Mouse (Mus musculus): ENCODE measurements around the gene Pim3. TPM values are rescaled to one million over a fixed set of nuclear protein-coding genes. Genes with fewer than 3 reads are reported as not detected.

Pim3 gene
- total RNA-seq (2023; ENCODE audit: inconsistent age), result 99.0 to 122 TPM (median 117 TPM) in 4 replicates

DNA sequence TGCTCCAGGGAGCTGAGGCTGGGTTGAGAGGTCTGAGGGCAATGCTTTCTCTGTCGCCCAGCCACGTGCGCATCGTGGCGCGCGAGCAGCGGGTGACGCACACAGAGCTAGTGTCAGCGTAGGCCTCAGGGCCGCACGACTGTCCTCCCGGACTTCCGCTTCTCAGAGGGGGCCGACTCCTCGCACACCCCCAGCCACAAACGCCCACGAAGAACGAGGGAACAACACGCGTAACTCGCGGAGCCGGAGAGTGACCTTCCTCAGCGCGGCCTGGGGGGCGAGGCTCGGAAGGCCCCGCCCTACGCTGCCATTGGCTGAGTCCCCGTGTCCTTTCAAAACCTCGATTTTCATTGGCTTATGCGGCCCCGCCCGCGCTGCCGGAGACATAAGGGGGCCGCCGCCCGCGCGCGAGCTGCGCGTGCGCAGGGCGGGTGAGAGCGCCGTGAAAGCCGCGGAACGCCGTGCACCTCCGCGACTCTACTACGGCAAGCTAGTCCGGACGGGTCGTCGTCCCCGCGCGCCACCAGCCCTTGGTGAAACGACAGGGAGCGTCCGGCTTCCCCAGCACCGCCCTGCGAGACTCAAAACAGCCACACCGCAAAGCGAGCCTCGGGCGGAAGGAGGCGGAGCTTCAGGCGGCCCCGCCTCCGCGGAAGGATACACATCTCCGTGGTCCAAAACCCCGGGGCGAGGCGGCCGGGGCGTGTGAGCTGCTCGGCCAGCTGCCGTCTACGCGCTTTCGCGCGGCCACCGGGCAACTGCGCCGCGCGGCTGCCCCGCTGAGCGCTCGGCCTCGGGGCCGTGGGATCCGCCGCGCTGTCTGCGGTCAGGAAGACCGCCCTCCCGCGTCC, at the start of gene Pim3:
Gene Pim3, plus strand, starts transcription at position 415 of the 851 bp plus-strand sequence.

DNA sequence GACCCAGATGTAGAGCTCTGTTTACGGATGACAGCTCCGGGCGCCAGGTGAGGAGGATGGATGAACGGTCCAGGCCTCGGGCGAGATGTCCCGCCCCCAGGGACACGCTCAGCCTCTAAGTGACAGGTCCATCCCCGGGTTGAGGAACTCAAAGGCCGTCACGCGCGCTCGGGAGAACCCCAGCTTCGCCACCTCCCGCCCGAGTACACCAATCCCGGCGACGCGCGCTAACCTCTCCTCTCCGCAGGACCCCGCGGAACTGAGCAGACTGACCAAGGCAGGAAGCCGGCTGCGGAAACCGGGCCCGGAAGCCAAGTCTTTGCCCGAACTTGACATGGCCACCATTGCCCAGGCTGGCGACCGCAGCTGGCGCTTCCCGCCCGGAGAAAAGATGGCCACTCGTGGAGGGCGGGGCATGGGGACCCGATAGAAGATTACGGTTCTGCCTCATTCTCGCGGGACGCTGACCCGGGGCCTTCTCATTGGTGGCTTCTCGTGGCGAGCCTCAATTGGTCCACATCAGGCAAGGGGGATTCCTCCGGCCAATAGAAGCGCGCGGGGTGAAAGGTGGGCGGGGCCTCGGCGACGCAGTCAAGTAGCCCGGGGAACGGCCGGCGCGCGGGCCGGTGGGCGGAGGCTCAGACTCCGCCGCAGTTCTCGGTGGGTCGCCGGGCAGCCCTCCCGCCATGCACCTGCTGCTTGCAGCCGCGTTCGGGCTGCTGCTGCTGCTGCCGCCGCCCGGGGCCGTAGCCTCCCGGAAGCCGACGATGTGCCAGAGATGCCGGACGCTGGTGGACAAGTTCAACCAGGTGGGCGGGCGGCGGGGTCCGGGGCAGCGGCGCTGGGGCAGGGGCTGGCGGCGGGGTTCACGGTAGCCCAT, 42.7 kb upstream of the Pim3 start, which contains the start of the genes Alg12 and Creld2:
Gene Alg12, minus strand, starts transcription at position 293 of the 880 bp plus-strand sequence.
Gene Creld2, plus strand, starts transcription at position 621 of the 880 bp plus-strand sequence.

Other genes starting within 250 kb of the Pim3 start
- 97.6 to 106 TPM (median 101 TPM) in 4 replicates for gene Brd1, start 128.0 kb upstream of the Pim3 start, total RNA-seq (2023; ENCODE audit: inconsistent age)
- gene Zbed4, start 110.5 kb upstream of the Pim3 start, total RNA-seq (2023; ENCODE audit: inconsistent age), result 27.1 to 36.7 TPM (median 31.5 TPM) in 4 replicates
- 18.7 to 21.8 TPM (median 19.5 TPM) in 4 replicates for gene Alg12, start 42.9 kb upstream of the Pim3 start, total RNA-seq (2023; ENCODE audit: inconsistent age)
- 32.0 to 50.7 TPM (median 36.5 TPM) in 4 replicates for gene Creld2, start 42.5 kb upstream of the Pim3 start, total RNA-seq (2023; ENCODE audit: inconsistent age)
- gene Ttll8, start 92.2 kb downstream of the Pim3 start, total RNA-seq (2023; ENCODE audit: inconsistent age), result not detected in 4 replicates
- gene Mlc1, start 116.8 kb downstream of the Pim3 start, total RNA-seq (2023; ENCODE audit: inconsistent age), result not detected in 4 replicates
- not detected in 4 replicates for gene Mov10l1, start 120.7 kb downstream of the Pim3 start, total RNA-seq (2023; ENCODE audit: inconsistent age)
- gene Panx2, start 197.5 kb downstream of the Pim3 start, total RNA-seq (2023; ENCODE audit: inconsistent age), result not detected in 4 replicates
- 52.0 to 60.0 TPM (median 55.2 TPM) in 4 replicates for gene Trabd, start 212.9 kb downstream of the Pim3 start, total RNA-seq (2023; ENCODE audit: inconsistent age)
- gene Selenoo, start 226.9 kb downstream of the Pim3 start, total RNA-seq (2023; ENCODE audit: inconsistent age), result 25.5 to 30.5 TPM (median 26.4 TPM) in 4 replicates